Mouse (Mus musculus): ENCODE results near the gene Hmx1.

DNA sequence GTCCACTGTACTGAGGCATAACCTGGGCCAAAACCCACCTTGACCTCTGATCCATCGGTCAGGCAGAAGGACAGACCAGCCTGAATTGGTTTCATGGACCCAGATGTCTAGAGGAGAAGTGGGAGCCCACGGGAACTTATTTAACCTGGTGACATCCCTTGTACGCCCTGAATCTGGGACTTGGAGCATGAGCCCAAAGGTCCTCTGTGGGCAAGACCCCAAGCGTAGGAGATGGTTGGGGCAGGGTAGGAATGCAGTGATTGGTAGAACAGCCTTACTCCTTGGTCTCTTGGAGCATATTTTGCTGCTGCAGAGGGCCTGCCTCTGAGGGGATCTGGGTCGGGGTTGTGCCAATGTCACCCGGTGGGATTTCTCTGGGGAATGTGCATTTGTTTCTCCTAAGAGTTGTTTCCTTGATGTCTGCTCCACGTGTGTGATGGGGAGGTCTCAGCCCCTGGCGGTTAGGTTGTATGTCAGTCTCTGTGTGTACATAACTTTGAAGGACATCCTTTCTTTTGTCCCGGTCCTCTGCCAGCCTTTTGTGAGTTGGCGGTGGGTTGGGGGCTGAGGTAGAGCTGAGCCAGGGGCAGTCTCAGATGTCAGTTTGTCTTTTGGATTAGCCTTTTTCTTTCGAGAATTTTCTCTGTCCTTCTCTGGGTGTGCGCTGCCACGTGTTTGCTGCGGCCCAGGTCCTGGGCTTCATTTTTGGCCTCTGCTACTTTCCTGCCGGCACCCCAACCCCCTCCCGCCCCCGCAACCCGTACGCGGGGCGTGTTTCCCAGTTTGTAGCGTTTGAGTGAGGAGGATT lies 2.1 kb downstream of the Hmx1 start:
- TF ChIP-seq CTCF (IDR thresholded peaks at IDR 0.05 in 2 of 3, conservative IDR thresholded peaks at IDR 0.05 in 1 of 3; ENCODE audit: control insufficient read depth in 1 of 3, insufficient read depth in 1 of 3, low read depth in 2 of 3, low read length in 3 of 3, poor library complexity in 1 of 3, severe bottlenecking in 1 of 3) (no peak), CHD2 (IDR thresholded peaks at IDR 0.05; ENCODE audit: low read length) (no peak), POLR2A (IDR thresholded peaks at IDR 0.05; ENCODE audit: control insufficient read depth in 1 of 2, insufficient read depth in 1 of 2, low read depth in 1 of 2, low read length in 2 of 2, poor library complexity in 1 of 2) (no peak), E2F4 (IDR thresholded peaks at IDR 0.05; ENCODE audit: borderline replicate concordance, low read depth, low read length) (no peak), MAFK (IDR thresholded peaks at IDR 0.05; ENCODE audit: borderline replicate concordance, low read depth, low read length) (no peak), ELF1 (IDR thresholded peaks at IDR 0.05; ENCODE audit: low read depth, low read length) (no peak), USF2 (IDR thresholded peaks at IDR 0.05; ENCODE audit: borderline replicate concordance in 1 of 2, insufficient read depth in 1 of 2, low read depth in 1 of 2, low read length in 2 of 2) (no peak), SMC3 (IDR thresholded peaks at IDR 0.05; ENCODE audit: low read depth, low read length) (no peak), POLR2AphosphoS2 (IDR thresholded peaks at IDR 0.05; ENCODE audit: low read length) (no peak), NRF1 (IDR thresholded peaks at IDR 0.05; ENCODE audit: insufficient read depth, low read depth, low read length, poor library complexity, severe bottlenecking) (no peak), TCF12 (IDR thresholded peaks at IDR 0.05; ENCODE audit: low read depth, low read length) (no peak)

All from MEL (cell line).